Mouse (Mus musculus): ENCODE measurements around the gene Slc4a5.

Gene Slc4a5

DNA sequence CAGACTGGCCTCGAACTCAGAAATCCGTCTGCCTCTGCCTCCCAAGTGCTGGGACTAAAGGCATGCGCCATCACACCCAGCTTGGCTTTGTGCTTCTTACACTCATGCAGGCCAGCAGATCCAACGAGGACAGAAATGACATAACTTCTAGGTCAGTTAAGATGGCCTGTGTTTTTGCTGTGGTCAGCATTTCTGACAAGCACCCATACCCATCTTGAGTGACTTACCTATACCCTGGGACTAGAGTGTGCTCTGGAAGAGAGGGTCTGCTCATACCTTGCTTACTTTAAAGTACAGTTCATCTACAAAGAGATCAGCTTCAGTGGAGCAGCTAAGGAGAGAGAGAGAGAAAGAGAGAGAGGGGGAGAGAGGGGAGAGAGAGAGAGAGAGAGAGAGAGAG lies 13.7 kb downstream of the Slc4a5 start:
- DNase-seq: no peak

DNA sequence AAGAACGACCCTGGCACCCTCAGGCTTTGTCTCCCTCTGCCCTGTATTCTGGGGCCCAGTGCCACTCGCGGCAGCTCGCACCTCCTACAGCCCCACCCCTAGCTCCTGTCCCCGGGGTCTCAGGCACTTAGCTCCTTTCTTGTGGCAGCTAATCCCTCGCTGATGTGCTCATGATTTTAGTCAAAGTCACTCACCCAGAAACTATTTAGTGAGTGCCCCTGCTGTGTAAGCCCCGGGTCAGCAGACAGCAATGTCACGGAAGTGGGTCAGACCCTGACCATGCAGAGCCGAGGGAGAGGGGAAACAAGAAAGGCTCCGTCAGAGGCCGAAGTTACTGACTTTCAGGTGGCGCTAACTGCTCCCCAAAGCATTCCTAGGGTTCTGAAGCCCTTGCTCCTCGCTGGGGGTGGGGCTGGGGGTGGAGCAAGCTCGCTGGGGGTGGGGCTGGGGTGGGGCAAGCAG lies 14.7 kb downstream of the Slc4a5 start:
- DNase-seq: no peak

DNA sequence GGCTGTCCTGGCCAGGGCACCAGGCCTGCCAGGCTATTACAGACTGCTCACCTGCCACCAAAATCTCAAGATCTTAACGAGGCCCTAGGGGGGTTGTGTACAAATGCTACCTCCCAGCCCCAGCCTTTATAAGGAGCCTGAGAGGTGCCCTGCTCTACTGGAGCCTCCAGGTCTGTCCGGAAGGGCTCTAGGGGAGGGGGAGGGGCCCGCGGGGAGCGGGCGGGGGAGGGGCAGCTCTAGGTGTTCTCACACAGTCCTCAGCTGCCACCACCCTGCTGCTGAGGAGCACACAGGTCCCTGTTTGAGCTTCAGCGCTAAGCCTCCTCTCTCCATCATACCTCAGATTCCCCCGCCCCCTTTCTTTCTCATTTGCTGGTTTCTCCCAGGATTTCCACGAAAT lies 17.5 kb downstream of the Slc4a5 start:
- no peak for DNase-seq

DNA sequence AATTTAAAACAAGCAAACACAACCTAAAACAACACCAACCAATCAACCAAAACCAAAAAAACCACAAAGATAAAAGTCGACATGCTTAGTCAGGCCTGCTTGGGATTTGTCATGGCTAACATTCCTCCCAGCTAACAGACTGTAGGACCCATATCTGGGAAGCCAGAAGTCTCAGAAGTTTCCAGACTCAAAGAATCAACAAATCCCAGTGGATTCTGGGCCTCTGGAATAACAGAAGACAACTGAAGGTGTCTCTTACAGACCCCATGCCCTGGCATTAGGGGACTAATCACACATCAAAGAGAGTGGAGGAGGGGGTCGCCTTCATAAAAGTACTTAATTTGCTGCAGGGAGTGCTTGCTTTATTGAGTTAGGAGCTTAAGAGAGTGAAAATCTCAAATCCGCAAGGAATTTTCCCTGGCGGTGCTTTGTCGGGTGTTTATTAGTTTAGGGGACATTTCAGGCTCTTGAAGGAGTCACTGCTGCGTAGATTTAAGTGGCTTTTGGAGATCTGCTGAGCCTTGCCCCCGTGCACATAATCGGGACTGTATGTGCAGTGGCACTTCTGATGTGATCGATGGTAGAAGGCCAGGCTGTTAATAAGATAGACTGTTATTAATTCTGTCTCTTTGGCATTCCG lies 24.9 kb downstream of the Slc4a5 start:
- DNase-seq: no peak

DNA sequence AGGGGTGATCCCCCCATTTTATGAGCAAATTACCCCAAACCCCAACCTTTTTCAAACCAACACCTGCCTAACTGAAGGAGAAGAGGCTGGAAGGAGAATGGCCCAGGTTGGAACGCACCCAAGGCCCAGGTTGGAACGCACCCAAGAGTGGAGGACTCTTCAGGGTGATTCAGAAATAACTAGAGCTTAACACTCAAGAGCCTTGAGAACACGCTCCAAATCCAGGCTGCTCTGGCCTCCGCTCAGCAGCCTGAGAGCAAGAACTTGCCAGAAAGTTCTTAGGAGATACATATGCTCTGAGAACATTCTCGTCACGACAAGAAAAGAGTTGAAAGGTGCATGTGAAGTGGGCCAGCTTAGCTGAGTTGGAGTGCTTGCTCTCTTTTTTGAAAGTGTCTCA lies 25.5 kb downstream of the Slc4a5 start:
- DNase-seq: no peak

DNA sequence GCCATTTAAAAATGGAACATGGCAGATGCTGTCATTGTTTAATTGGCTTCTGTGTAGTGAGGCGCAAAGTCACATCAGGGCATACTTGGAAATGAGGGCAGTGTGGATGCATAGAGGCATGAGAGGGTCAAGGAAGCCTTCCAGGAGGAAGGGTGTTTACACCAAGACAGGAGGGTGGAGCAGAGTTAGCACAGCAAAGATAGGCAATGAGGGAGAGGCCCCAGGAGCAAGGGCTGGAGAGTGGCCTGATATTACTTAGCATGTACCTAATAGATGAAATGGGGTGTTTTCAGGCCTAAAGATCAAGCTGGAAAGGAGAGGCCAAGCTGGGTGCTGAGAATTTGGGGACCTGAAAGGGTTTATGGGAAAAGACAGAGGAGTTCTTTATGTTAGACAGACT lies 26.4 kb downstream of the Slc4a5 start:
- DNase-seq: no peak

GRCm38 (mm10) chr6:83246750-83247149 lies 27.1 kb downstream of the Slc4a5 start:
- DNase-seq: no peak

DNA sequence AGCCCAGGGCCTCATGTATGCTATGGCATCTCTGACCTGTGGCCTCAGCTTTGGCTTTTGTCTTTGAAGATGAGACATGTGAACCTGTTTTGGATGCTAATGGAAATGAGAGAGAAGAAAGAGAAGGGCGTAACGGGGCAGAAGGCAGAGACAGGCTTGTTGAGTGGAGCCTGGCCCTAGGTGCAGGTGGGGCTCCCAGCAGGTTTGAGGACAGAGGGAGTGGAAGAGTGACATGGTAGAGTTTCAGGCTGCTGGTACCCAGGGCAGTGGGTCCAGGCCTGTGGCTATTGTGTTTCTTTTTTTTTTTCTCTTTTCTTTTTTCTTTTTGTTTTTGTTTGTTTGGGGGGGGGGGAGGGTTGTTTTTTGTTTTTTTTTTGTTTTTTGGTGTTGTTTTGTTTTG lies 27.5 kb downstream of the Slc4a5 start:
- no peak for DNase-seq

GRCm38 (mm10) chr6:83254242-83254641 lies 34.6 kb downstream of the Slc4a5 start:
- DNase-seq: no peak

DNA sequence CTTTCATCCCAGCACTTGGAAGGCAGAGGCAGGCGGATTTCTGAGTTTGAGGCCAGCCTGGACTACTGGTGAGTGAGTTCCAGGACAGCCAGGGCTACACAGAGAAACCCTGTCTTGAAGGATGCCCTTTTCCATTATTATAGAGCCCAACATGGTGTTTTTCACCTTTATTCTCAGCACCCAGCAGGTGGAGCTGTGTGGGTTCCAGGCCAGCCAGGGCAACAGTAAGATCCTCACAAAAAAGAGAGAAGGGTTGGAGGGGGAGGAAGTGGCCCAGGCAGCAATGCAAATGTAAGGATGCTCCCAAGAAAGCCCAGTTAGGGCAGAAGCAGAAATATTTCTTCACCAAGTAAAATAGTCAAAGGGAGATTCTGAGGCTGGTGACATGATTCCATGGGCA lies 44.9 kb downstream of the Slc4a5 start:
- no peak for DNase-seq

GRCm38 (mm10) chr6:83265253-83265652 lies 45.6 kb downstream of the Slc4a5 start:
- no peak for DNase-seq

GRCm38 (mm10) chr6:83265653-83266052 lies 46.0 kb downstream of the Slc4a5 start:
- DNase-seq: no peak

- DNase-seq: no peak
Observed at GRCm38 (mm10) chr6:83267616-83268015, 48.0 kb downstream of the Slc4a5 start.

- DNase-seq: peak; percentile 49 to 66
Observed at GRCm38 (mm10) chr6:83268144-83269010, 48.7 kb downstream of the Slc4a5 start.

DNA sequence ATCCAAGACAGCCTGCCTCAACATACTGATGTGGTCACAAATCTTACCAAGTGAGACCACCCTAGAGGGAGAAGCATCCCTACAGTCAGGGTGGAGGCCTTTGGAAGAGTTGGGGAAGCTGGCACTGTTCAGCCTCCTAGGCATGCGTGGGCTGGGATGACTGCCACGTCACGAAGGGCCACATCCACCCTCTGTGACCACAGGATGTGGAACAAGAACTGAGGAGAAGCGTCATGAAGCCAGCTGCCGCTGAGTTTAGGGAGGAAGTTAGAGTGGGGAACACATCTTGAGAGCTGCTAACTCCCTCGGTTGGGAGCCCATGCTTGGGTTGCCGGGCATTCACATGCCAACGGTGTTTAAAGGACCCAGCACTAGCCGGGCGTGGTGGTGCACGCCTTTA lies 54.1 kb downstream of the Slc4a5 start:
- no peak for DNase-seq

GRCm38 (mm10) chr6:83277151-83277550 lies 57.5 kb downstream of the Slc4a5 start:
- no peak for DNase-seq

- DNase-seq: peak in 1 of 2 experiments; percentile 30
Observed at GRCm38 (mm10) chr6:83278881-83279280, 59.3 kb downstream of the Slc4a5 start.

GRCm38 (mm10) chr6:83280256-83280955 lies 60.8 kb downstream of the Slc4a5 start:
- no peak for DNase-seq

DNA sequence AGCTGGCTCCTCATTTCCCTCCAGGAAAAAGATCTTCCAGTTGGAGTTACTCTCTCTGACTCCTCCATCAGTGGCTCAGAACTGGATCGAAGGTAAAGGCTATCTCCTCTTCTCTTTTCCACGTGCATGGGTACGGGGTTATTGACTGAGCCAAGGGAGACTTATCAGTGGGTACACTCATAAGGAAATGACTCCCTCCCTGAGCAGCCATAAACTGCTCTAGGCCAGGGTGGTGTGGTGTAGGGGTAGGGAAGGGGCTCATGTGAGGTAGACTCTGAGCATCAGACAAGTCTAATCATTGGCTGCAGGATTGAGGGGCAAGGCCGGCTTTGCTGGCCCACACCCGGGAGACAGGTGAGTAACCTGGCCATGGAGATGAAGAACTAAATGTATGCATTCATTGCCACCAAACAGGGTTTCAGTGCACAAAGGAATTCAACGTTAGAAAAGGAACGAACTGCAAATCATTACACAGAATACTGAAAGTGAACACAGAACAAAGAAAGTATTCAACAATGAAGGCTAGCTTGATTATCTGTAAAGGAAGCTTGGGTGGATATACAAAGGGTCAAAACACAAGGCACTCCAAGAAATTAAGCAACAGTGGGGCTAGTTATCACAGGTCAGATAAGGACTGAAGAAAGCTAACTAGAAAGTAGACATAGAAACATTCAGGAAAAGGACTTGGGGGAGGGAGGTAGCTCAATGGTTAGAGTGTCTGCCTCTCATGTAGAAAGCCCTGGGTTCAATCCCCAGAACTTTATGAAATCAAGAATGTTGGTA lies 81.0 kb downstream of the Slc4a5 start:
- no peak for DNase-seq

GRCm38 (mm10) chr6:83301294-83301693 lies 81.7 kb downstream of the Slc4a5 start:
- DNase-seq: no peak

DNA sequence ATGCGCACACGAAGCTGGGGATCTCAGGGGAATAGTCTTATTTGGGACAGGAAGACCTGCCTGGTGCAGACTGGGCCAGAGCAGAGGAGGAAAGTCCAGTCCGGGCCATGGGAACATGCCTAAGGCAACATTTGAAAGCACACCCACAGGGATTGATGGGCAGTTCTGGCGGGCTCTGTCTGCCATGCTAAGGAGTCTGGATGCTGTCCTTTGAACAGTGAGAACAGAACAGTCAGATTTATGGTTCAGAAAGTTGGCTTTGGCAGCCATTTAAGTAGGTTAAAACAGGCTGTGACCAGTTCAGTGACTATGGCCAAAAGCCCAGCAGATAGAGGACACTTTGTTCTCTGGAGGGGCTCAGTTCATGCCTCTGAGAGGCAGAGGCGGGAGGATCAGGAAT lies 82.6 kb downstream of the Slc4a5 start:
- no peak for DNase-seq

GRCm38 (mm10) chr6:83309017-83309416 lies 89.4 kb downstream of the Slc4a5 start:
- peak in 1 of 2 experiments; percentile 29 for DNase-seq

DNA sequence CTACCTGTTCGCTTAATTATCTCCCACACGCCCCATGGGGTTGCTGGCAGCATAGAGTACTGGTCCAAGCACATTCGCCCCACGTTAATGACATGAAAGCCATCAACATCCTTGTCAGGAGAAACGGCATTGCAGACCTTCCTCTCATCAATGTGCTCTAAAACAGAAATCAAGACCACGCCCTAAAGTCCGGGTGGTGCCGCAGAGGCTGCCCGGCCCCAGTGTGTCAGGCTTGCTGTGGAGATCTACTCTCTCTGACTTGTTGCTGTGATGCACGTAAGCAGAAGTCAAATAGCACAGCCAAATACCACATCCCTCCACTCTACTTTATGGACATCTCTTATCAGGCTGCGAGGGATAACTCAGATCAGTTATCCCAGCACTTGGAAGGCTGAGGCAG lies 91.6 kb downstream of the Slc4a5 start:
- DNase-seq: no peak

Data from spleen, adult 18-20 months (tissue).